Mouse (Mus musculus) CD8-positive naive resting alpha-beta T cell, adult 2 months (primary cell): ENCODE results near the gene Tcp11.

ENCODE experiments used
- DNase-seq, 2 experiments: peaks; one replicate each; pipeline ENCODE4 v3.0.0; 2022; ENCODE audit warnings: low read depth in 2 of 2, low spot score in 2 of 2

Gene Tcp11

DNA sequence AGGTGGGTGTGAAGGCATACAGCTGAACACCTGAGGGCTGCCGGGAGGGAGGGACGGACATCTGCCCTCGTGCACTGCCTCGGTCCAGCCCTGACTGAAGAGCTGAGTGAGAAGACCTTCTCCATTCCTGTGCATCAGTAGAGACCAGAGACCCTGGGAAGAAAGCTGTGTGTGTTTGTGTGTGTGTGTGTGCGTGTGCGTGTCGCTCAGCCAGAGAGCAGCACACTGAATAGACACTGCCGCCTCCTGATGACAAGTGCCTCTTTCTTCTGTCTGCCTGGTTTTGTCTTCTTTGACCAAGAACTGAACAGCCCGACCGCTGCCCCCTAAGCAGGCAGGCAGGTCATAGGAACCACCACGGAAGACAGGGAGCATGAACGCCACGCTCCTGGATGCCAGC is 39.1 kb downstream of the Tcp11 start:
- DNase-seq: no peak

DNA sequence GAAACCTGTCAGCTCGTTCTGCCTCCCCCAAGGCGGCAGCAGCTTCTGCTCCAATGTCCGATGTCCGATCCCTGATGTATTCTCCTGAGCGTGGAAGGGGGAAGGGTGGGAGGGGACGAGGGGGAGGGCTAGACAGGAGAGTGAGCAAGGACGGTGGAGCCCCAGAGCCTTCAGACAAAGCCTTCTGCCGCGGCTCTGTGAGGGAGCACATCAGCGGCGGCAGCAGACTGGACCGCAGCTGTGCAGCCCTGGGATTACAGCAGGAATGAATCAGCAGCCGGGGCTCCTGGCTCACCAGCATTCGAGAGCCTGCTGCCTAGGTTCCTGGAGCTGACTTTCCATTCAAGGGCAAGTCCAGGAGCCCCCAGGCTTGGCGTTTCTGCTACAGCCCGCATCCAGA is 39.8 kb downstream of the Tcp11 start:
- DNase-seq: no peak

DNA sequence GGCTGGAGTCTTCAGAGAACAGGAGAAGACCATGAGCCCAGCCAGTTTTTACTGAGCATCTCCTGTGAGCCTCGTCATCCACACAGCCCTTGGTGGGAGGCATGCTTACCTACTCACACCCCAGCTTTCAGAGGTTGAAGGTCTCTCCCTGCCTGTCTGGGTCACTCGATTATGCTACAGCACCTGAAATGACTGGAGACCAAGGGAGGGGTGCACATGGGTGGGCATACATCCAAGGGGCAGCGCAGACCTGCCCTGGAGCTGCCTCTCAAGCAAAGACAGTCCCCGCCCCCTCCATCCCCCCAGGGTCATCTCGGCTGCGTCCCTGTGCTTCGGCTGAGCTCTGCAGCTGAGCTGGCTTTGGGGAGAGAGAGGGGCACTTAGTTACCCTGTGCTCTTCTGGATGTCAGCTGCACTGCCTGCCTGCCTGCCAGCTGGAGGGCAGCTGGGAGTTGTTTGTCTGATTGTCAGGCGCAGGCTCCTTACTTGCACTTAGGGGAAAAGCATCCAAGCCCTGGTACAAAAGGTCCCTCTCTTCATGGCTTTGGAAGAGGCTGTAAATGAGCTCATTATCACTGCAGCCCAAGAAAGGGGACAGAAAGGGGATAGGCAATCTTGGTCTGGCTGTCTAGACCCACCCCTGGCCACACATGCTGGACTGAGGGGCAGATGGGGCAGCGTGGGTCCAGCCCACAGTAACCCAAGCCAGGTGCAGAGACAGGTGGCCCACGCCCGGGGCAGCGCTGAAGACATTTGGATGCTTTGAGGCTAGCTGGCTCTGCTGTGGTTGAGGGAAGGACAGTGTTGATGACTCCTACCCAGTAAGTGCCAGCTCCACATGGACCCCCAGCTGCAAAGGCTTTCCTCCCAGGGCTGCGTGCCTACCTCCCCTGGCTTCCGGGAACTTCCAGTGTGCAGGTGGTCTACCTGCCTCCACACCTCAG is 43.4 kb downstream of the Tcp11 start:
- DNase-seq: no peak

DNA sequence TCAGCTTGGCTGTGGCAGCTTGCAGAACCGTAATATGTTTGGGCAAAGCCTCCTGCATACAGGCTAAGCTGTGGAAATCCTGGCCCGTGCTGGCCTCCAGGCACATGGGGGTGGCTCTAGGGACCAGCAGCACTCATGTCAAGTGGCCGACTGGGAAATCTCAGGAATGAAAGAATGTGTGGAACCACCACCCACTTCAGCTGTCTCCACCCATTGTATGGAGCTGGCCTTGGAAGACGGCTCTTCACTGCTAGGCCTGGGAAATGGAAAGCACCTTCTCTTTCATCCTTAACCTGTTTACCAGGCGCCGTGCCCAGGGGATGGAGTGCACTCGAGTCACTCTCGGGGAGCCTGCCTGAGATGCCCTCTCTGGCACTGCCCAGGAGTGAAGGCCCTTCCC is 45.5 kb downstream of the Tcp11 start:
- DNase-seq: no peak

DNA sequence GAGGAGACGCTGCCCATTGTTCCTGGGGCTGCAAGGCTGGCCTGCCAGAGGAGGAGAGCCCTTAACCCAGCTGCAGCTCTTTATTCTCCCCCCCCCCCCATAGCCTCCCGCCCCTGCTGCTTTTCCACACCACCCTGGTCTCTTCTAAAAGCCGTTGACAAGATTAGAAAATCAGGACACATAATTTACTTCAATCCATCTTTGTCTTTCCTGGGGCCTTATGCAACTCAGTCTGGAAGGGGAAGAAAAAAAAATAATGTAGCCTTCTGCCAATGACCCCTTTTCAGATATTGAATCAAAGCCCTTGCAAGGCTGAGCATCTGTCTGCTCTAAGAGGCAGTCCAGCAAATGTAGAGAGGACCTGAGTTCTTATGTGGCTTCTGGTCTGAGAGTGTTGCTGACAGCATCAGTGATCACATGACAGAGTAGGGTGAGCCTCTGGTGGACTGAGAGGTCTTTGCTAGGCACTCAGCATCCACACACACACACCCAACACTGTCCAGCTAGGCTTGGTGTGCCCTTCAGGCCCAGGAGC is 47.3 kb downstream of the Tcp11 start:
- no peak for DNase-seq

DNA sequence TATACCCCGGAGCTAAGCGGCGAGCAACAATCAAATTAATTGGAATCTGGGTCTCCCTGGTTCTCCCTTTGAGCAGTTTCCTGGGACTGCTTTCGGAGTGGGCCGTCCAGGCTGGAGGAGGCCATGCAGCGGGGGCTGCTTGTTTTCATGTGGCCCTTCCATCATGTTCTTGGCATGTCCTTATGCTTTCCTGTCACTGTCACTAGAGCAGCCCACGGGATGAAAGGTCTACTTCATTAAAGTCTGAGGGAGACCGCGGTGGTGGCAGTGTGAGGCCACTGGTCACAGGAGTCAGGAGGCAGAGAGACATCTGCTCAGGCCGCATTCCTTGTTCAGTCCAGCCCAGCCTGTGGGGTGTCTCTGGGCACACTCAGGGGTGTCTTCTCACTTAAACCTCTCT is 48.2 kb downstream of the Tcp11 start:
- no peak for DNase-seq

DNA sequence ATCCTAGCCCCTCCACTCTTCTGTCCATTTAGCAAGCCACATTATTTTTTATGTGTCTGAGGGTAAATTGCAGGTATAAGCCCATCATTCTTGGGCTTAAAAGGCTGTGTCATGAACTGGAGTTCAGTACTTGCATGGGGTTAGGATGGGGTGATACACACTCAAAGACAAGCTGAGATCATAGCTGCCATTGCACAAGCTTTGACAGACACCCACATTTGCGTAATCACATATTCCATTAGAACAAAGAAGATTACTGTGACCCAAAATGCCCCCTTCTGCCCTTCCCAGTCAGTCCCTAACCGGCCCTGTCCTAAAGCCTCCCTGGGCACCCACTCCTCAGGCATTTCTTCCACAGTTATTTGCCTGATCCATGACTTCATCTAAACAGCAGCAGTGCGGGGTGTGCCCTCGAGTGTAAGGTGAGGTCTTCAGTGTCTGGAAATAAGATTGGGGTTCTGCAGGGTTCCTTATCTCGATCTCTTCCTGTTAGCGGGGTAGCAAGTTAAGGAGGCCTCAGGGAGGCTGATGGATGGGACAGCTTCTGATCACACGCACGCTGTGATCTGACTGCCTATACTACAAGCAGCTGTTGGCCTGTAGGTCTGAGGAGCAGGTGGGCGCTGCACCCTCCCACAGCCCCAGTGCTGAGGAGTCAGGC is 49.0 kb downstream of the Tcp11 start:
- DNase-seq: no peak

DNA sequence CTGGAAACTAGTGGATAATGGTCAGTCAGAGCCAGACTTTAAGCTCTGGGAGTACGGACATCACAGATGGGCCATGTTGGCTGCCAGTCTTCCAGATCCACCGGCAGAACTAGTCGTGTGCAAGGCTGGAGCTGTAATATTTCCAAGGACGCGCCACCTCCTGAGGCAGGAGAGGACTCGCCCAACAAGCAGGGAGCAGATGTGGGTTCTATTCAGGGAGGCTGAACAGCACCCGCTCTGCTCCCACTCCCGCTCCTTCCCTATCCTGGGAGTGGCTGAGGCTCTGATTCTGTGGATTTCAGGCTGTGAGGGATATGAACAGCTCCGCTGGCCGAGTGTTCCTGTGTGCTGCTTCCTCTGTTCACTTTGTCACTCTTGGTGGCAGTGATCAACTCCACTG is 50.0 kb downstream of the Tcp11 start:
- no peak for DNase-seq

DNA sequence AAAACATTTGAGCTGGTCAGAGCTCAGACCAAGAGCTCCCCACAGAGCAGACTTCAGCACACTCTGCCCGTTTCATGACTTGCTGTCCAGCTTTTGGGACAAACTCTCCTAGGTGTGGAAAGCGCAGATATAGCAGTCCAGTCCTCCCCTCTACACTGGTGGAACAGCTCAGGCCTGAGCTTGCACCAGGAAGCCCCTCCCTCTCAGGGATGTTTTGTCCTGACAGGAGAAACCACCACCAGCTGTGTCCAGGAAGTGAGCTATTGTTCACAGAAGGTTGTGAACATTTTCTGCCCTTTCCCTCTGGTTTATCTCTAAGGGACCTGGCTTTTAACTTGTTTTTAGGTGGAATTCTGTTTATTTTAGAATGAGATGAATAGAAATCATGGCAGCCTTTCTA is 51.1 kb downstream of the Tcp11 start:
- DNase-seq: no peak

DNA sequence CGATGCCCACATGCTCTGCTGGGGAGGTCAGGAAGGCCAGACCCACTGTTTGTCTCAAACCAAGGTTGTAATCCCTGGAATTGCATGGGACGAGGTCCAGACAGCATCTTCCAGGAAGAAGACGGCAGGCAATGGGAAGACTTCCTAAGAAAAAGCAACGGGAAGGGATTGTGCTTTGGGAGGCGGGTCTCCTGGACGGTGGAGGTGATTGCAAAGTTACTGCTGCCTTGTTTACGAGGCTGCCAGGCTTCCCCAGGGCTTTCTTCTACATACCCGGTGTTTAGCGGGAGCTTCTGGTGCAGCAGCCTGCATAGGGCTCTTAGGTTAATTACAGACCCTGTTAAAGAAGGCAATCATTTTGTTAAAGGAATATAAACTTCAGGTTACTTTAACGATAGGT is 52.2 kb downstream of the Tcp11 start:
- DNase-seq: no peak

DNA sequence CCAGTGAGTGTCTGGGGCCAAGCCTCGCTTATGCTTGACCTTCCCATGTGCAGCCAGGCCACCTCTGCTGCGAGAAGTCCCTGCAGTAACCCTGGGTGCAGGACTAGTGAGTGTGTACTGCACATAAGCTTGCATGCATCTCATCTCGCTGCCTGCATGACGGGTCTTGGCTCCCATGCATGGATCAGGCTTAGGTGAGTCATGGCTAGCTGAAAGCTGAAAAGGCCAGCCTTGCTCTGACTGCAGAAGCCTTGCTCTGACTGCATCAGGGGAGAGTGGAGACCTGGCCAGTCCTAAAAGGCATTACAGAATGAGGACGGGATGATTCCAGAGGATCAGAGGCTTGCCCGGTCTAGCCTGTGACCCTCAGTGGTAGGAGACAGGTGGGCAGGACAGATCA is 53.2 kb downstream of the Tcp11 start:
- DNase-seq: no peak

DNA sequence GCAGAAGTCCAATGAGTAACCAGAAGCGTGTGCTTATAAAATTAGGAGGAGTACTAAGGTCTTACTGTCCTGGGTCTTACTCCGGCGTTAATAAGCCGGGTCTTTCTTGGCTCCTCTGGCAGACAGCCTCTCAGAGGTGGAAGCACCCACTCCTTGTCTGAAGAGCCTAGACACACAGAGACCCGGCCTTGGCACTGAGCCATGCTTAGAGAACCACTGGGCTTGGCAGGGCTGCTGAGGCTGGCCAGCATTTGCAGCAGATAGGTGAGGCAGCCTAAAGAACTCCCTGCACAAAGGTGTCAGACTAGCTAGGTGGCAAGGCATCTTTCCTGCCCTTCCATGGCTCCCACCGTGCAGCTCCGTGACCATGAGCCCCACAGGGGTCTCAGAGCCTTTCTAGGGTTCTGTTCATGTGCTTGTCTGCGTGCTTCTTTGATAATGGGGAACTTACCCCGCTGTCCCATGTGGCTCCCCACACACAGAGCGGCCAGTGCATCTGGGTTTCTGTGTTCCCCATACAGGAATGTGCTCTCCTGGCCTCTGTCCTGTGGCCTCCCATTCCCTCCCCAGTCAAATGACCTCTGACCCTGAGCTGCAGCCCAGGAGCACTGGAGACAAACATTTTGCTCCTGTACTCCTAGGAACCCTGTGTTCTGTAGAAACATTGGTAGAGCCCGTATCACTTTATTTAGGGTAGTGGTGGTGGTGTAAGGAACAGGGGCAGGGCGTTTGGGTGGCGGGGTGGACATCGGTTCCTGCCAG is 54.1 kb downstream of the Tcp11 start:
- DNase-seq: no peak

DNA sequence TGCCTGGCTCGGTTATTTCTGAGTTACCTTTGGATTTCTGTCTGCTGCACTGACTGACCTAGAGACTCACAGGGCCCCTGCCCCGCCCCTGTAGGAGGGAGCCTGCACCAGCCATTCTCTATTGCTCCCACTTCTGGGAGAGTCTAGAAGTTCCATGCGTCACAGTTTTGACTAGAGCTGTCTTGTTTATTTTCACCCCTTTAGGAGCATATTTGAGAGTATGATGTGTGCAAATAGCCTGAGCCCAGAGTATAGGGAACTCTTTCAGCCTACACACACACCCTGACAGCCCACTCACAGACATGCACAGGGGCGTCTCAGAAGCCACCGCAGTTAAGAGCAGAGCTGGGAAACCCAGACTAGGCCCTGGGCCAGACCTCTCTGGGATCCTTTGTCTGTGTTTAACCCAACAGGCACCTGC is 54.9 kb downstream of the Tcp11 start:
- no peak for DNase-seq

DNA sequence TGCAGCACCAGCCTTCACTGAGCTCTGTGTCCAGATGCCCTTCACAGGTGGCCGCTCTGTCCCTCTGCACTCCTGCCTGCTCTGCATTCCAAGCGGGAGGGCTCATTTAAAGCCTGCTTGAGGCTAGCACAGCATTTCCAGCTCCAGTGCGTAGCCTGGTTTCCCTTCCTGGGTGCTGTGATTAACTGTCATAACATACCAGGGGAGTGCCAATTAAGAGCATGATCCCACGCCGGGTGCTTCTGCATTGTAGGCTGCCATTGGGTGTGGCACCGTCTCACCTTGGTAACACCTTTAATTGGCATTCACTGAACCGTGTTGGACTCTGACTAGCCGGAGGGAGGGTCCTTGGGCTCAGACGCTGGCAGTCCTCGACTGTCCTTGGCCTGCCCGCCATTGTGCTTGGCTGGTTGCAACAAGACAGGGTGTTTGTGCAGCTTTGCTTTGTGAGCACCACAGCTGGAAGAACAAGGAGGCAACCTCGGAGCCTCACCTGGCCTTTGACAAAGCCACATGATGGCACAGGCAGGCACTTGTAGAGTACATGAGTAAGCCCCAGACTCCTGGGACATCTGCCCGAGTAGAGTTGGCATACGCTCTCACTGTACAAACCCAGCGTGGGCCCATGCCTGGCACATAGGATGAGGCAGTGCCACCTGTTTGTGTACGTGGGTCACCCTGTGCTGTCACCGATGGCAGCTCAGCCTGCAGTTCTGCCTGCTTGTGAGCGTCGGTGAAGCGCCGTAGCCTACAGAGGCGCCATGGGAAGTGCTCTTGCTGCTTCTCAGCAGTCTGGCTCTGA is 57.4 kb downstream of the Tcp11 start:
- DNase-seq: no peak

DNA sequence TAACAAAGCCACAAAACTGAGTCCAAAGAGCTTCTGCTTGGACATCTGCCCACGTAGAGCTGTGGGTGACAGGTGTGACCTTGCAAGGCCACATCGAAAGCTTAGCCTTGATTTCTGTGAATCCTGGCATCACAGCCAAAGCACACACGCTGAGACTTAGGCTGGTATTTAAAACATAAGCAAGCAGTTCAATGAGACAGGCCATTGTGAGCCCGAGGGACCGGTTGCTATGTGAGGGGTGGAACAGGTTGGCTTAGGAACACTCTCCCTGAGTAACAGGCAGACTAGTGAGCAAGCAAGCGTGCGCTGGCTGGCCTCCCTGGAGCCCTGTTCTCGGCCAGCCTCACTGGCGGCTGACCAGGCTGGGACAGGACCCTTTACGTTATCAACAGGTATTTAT is 58.5 kb downstream of the Tcp11 start:
- DNase-seq: no peak

DNA sequence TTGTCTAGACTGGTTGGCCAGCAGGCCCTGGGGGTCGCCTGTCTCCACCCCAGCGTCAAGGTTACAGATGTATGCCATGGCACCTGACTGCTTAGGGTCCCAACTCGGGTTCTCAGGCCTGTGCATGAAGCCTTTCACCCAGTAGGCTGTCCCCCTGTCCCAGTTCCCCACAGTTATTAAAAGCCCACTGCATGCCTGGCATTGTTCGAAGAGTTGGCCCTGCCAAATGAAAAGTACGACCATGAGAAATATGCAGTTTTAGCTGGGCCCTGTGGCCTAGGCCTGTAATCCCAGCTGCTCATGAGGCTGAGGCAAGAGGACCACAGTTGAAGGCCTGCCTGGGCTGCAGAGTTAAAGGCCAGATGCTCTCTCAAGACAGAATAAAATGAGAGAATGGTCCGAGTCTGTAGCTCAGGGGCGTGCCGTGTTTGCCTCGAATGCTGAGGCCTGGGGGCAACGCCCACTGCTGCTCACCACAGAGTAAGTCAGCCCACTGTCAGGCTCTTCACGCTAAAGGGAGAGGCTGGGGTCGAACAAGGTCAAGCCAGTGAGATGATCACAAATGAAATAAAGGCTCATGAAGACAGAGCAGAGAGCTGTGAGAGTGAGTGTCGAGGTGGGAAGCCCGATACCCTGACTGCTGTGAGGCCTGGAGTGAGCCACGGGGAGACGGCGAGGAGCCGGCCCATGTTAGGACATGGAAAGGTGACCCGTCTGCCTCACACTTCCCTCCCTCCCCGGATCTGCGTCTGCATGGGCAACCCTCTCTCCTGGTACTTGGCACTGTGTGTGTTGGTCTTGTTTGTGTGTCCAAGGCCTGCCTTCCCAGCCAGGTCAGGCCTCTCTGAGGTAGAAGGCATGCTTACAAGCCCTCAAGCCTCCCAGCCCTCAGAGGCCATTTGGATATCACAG is 60.4 kb downstream of the Tcp11 start:
- DNase-seq: no peak

DNA sequence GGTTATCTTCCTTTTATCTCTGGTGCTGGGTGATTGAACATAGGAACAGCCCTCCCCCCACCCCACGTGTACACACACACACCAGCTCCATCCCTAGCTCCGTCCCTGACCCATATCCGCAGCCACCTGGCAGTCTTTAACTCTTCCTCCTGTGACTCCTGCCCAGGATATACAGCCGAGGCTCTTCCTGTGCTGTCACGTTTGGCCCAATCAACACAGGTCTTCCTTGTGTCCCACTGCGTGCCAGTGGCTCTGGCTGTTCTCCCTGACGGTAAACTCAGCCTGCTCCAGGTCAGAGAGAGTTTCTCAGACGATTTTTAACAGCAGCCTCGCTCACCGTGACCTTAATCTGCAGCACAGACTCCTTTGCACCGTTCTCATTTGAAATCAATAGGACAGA is 61.7 kb downstream of the Tcp11 start:
- no peak for DNase-seq

DNA sequence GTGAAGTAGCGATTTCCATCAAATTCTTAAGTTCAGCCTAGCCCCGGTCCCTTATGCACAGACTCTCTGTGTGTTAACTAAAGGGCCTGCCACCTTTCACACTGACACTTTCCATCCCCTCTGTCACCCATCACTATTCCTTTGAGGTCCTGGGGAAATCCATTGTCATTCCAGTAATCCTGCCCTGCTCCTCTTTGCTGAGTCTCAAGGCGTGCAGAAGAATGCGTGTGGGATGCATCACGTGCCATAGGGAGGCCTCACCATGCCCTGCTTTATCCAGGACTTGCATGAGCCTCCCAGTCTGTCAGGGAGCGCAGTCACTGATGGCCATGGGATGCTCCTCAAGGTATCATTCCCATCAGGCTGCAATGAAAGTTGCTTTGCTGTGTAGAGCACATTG is 62.1 kb downstream of the Tcp11 start:
- no peak for DNase-seq
